Mouse (Mus musculus) left cerebral cortex, postnatal 36 days (tissue): ENCODE measurements around the gene Mrpl20. TPM values are rescaled to one million over a fixed set of nuclear protein-coding genes. Genes with fewer than 3 reads are reported as not detected.

Experiments
- DNase-seq, 2 experiments: peaks; one replicate each; pipeline ENCODE4 v3.0.0; 2021 to 2022; ENCODE audit warnings: low spot score in 2 of 2, mixed read lengths in 1 of 2
- intact Hi-C: fragments of 180-260 bp; cut with DNase I; formaldehyde crosslinking; loops from one replicate; pipeline ENCODE4 v1.15.1; 2025
- total RNA-seq, 2 experiments: library from RNA; stranded (reverse); gene quantifications; 2 replicates each; pipeline ENCODE4 v1.2.3; 2021

The Mrpl20 gene
- total RNA-seq, 2 experiments from 2014 or later, result 77.3 to 91.6 TPM

DNA sequence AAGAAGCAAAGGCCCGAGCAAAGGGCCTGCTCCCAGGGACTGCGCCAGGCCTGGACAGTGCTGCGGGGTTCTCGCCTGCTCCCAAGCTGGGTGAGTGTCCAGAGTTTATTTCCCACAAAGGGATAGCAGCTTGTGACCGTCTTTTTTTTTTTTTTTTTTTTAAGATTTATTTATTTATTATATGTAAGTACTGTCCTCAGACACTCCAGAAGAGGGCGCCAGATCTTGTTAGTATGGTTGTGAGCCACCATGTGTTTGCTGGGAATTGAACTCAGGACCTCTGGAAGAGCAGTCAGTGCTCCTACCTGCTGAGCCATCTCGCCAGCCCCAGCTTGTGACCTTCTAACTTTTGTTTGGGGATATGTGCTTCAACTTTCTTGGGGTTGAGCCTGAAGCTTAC is 18.3 kb downstream of the Mrpl20 start:
- no peak for DNase-seq
- intact Hi-C loops, result no loop called here

DNA sequence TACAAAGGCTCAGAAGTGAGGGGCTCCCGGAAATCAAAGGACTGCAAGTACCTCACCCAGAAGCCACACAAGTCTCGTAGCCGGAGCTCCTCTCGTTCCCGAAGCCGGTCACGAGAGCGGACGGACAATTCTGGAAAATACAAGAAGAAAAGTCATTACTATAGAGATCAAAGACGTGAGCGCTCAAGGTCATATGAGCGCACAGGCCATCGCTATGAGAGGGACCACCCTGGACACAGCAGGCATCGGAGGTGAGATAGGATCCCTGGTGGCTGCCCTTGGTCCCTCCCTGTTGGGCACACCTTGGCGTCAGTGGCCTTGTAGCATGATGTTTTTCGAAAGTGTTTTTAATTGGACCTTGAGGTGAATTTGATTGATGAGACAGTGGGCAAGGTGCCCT is 20.8 kb downstream of the Mrpl20 start:
- no peak for DNase-seq
- intact Hi-C loops, result no loop called here

DNA sequence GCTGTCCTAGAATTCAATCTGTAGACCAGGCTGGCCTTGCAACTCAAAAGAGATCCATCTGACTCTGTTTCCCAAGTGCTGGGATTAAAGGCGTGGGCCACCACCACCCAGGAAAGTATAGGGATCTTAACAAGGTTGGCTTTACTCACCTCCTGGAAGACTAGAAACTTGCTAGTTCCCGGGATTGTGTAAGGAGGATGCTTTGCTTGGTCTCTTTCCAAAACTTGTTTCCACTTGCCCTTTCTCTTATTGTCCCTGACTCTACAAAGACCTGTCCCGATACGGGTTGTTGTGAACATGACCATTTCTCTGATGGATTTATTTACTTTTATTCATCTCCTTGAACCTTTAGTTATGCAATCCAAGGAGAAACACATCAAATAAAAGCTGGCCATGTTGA is 27.2 kb downstream of the Mrpl20 start:
- no peak for DNase-seq
- intact Hi-C loops, result loop anchor here (2.0 kb wide), 1 partner anchor 113 kb away; the partner anchor contains the start of gene Ube2j2

DNA sequence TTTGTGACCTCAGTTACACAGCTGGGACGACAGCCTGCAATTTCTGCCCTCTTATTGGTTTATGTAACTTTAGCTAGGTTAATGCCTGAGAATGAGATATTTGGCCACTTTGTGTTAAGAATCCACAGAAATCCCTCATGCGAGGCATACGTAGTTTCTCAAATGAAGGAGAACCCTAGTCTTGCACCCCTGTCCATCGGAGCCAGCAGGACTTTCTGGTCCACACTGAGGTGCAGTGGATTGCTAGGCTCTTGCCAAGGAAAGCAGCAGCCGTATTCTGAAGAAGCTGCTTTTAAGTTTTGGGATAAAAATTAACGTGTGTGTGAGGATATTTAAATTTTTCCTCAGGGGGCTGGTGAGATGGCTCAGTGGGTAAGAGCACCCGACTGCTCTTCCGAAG is 27.9 kb downstream of the Mrpl20 start:
- intact Hi-C loops, result loop anchor here (2.0 kb wide), 1 partner anchor 112 kb away; the partner anchor contains the start of gene Ube2j2
- DNase-seq, result no peak

DNA sequence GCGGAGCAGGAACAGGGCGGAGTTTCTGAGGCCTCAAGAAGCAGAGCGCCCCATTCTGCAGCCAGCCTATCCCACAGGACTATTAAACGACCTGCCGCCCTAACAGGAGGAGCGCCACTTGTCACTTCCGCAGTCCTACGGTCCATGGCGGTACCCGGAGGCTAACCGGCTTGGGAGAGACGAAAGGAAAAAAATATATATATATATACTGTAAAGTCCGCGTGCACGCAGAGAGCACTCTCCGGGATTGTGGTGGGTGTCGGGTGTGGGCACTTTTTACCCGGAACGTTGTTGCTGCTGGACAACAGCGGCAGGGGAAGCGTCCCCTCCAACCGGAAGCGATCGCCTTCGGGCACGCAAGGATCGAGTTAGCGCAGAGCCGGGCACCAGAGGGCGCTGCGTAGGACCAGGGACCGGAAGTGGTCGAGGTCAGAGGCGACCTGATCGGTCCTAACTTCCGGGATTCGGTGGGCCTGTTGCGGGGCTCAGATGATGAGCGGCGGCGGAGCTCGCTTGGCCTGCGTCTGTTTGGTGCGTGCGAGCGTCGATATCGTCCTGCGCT is 28.6 kb downstream of the Mrpl20 start, which contains the start of gene Aurkaip1:
TSS of gene Aurkaip1 (plus strand) at position 68 of the 562 bp plus-strand sequence.
- DNase-seq, result peak; percentile 94
- intact Hi-C loops, result loop anchor here (2.0 kb wide), 1 partner anchor 112 kb away; the partner anchor contains the start of gene Ube2j2

DNA sequence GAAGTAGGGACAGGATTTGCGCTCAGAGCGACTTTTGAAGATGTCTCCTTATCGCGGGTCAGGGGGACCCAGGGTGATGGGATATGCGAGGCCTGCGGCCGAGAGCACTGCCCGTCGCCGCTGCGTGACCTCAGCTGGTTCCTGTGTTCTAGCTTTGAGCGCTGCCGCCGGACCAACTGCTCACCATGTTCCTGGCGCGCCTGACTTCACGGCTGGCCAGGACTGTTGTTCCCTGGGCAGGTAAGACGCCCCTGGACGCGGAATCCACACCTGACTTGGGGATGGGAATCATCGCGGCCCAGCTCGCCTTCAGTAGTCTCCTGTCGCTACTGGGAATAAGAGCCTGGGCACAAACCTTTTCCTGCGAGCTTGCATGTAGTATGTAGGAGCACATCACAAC is 29.2 kb downstream of the Mrpl20 start:
- DNase-seq, result no peak
- intact Hi-C loops, result loop anchor here (2.0 kb wide), 1 partner anchor 111 kb away; the partner anchor contains the start of gene Ube2j2

DNA sequence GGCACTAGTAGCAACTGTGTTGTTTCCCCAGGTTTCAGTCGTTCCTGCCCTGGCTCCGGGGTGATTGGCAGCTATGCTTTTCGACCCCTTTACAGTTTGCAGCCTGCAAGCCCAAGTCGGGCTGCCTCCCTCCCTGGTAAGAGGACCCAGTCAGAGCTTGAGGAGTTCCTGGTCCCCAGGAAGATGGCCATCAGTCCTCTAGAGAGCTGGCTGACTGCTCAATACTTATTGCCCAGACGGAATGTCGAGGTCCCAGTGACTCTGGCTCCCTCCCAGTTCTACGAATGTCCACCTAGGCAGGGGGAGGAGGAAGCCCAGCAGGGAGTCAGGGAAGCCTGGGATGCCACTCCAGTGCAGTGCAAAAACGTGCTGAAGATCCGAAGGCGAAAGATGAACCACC is 29.6 kb downstream of the Mrpl20 start:
- intact Hi-C loops, result no loop called here
- no peak for DNase-seq

DNA sequence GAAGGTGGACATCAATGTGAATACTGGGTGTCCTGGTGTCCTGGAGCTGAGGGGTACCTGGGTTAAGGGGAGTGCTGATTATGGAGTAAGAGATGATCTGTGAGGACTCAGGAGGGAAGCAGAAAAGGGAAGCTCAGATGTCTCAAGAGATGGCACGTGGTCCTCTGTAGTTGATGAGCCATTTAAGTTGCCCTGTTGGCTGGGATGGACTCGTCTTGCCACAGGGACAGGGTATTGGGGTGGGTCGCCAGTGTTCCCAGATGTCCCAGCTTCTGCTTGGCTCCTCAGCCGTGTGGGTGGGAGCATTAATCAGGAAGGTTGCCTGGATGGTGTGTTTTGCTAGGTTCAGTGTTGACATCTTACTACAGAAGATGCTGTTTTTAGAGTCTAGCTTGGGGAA is 30.6 kb downstream of the Mrpl20 start:
- DNase-seq, result no peak
- intact Hi-C loops, result no loop called here

DNA sequence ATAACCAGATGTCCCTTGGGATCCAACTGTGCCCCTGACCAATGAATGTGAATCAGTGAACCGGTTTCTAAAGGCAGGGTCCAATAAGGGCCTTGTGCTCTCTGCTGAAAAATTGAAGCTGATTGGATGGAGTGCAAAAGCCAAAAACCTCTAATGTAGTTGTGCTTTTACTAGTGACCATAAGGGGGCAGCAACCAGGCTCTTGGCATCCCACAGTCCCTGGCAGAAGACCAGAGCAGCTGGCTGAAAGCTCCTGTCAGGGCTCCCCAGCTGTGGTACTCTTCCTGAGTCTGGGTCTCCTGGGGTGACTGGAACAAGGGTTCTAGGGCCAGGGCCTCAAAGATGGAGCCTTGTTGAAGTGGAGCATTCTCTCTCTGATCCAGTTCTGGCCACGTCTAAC is 31.2 kb downstream of the Mrpl20 start:
- intact Hi-C loops, result no loop called here
- DNase-seq, result peak; percentile 53 to 66

DNA sequence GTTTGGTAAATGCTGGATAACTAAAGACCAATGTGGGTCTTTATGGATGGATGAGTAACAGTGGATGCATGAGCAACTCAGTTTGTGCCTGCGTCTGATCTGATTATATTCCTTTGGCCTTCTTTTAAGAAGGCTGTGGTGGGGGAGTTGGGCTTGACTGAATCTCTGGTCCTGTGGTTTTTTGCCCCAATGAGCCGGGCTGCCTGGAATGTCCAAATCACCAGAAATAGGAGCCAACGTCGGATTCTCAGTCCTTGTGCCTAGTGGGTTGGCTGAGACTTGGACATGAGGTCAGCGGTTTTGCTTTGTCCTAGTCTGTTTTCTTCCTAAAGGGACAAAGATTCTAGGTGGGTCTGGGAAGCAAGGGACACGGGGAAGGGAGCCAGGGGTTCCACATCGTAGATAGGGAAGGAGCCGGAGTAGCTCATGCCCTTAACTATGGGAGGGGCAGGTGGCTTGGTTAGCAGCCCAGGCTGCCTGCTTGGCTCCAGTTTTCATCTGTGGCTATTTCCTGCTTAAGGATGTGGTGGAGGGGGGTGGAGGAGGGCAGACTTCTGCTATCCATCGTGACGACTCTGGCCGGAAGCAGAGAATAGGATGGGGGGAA is 34.8 kb downstream of the Mrpl20 start:
- DNase-seq, result no peak
- intact Hi-C loops, result no loop called here

DNA sequence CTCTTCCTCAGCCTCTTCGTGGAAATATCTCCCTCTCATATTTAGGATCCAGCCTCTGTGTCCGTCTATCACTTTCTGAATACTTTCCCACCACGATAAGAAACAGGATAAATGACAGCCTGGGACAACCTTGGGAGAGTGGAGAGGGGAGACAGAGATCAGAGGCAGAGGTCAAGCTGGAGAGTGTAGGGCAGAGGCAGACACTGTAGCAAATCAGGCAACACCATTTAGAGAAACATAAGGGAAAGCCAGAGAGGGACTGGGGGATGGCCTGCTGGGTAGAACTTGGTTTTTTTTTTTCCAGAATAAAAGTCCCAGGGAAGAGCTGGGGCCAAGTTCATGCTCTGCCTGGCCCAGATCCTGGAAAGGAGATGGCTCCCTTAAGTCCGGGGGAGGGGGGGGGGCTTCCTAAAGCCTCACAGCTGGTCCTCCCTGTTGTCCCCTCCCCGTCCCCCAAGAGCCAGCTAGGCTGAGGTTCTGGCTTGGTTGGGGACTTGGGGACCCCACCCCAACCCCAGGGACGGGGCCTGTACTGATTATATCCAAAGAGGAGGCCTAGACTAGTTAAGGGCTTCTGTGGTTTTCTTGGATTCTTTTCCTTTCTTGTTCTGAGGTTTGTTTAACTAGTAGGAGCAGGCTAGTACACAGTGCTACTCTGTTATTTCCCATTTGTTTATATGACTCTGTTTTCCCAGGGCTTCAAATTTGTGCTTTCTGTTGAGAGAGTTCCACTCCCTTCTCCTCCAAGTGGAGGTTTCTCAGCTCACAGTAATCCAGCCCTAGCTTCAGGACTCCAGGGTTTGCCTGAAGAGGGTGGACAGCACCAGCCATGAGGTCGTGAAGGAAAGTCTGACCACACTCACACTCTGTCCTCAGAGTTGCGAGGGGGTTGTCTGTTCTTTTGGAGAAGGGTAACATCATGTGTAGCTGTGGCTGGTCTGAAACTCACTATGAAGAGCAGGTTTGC is 35.8 kb downstream of the Mrpl20 start:
- intact Hi-C loops, result no loop called here

DNA sequence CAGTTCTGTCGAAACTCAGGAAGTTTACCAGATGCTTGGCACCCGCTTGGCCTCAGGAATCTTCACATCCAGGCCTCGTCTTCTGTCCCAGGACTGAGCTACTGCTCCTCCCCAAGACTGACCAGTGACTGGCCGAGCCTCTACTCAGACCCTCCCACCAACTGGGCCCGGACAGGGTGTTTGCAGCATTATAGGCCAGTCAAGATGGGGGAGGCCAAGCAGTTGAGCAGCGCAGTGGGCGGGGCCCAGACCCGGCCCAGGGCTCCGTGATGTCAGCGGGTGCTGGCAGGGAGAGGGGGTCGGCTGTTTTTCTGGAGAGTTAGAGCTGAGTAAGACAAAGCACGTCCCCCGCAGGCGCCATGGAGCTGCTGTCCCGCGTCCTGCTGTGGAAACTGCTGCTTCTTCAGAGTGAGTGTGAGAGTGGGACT is 36.8 kb downstream of the Mrpl20 start, which contains the start of gene Mxra8:
TSS of gene Mxra8 (plus strand) at position 198 of the 428 bp plus-strand sequence.
- intact Hi-C loops, result no loop called here
- no peak for DNase-seq

More for the DNA sequence above, 35.8 kb downstream of the Mrpl20 start:
- DNase-seq, result no peak

DNA sequence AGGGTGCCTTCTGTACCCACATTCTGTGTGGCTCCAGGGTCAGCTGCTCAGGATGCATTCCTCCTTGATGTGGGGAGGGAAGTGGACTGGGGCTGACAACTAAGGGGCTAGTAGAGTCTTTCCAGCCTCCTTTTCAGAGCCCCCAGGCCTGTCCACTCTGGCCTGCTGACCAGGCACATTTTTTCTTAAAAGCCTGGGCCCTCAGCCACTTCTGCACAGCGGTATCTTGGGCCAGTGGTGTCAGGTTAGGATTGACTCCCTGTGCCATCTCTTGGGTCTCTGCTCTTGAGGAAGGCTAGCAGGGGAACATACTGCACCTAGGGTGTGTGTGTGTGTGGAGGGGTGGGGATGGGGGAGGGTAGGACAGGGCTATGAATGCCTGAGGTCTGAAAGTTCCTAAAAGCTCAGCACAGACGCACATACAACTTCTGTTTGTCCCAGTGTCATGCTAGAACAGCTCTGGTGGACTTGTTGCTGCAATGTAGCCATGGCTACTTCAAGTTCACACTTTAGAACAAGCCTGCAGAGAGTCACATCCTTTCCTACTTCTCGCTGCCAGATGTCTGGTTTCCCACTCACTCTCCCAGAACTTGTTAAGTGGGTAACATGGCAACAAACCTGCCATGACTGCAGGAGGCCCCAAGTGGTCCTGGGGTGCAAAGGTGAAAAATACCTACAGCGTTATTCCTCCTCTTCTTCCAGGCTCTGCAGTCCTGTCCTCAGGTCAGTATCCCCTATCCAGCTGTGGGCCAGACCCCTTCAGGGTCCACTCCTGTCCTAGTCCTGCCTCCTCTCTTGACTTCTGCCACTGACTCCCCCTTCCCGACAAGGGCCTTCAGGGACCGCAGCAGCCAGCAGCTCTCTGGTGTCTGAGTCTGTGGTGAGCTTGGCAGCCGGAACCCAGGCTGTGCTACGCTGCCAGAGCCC is 37.7 kb downstream of the Mrpl20 start:
- intact Hi-C loops, result no loop called here
- no peak for DNase-seq

DNA sequence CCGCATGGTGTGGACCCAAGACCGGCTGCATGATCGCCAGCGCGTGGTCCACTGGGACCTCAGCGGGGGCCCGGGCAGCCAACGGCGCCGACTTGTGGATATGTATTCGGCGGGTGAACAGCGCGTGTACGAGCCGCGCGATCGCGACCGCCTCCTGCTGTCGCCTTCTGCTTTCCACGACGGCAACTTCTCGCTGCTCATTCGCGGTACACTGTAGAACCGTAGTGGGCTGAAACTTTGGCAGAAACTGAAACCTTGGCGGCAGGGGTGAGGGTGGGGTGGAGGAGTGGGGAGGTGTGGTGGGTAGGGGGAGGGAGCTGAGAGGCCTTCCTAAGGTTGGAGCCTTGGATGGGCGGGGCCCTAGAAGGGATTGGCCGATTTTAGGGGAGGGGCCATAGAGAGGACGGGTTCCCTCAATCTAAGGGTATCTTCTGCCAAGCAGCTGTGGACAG is 38.4 kb downstream of the Mrpl20 start:
- intact Hi-C loops, result no loop called here
- no peak for DNase-seq

DNA sequence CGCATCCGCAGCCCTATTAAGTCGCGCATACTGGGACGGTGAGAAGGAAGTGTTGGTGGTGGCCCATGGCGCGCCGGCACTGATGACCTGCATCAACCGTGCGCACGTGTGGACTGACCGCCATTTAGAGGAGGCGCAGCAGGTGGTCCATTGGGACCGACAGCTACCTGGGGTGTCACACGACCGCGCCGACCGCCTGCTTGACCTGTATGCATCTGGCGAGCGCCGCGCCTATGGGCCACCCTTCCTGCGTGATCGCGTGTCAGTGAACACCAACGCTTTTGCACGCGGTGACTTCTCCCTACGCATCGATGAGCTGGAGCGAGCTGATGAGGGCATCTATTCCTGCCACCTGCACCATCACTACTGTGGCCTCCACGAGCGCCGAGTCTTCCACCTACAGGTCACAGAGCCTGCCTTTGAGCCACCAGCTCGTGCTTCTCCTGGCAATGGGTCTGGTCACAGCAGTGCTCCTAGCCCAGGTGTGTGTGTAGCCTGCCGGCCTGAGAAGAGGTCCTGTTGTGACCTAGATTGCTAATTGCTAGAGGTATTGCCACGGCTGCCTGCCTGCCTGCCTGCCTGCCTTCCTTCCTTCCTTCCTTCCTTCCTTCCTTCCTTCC is 39.1 kb downstream of the Mrpl20 start:
- no peak for DNase-seq

DNA sequence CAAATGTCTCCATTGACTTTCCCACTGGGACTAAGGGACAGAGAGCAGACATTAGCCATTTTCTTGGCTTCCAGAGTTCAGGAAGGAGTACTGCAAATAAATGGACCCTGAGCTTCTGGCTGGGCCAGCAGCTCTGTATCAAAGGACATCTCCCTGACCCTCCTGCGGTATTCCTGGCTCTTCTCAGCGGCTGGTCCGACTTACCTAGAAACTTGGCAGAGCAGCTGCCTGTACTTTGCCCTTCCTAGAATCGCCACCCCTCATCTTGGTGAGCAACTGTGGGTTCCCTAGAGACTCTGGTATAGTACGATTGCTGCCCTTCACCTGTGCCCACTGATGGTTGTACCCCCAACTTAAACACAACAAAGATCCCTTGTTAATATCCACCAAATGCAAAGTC is 40.6 kb downstream of the Mrpl20 start:
- DNase-seq, result no peak
- intact Hi-C loops, result no loop called here

More for the DNA sequence above, 39.1 kb downstream of the Mrpl20 start:
- intact Hi-C loops, result no loop called here

DNA sequence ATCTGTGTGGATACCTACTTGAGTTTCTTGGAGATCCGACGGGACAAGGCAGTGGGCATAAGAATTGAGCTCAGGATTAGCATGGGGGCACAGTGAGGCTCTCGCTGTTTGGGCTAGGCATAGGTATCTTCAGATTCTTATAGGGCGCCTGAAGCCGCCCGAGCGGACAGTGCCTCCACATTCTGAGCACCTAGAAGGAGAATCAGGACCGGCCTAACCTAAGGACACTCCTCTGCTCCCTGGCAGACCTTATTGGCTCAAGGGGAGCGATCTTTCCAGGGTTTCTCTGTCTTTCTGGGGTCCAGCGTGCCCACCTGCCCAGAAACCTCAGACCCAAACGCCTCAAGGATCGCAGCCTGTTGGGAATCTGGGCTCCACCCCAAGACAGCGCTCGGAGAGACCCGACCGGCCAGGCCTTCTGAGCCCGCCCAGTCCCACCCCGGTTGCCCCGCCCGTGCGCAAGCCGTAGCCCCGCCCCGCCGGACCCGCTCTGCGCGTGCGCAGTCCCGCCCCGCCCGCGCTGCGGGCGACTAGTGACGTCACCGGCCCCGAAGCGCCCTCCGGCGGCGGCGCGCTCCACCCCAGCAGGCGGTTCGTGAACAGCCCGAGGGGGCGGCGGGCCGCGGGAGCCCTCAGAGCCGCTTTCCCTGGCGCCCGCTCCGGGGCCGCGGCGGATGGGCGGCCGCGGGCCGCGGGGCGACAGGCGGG is 44.3 kb downstream of the Mrpl20 start, which contains the start of gene Dvl1:
TSS of gene Dvl1 (plus strand) at position 532 of the 708 bp plus-strand sequence.
- intact Hi-C loops, result loop anchor here (2.0 kb wide), 1 partner anchor 22 kb away; the partner anchor contains the start of genes Cptp and Ints11
- DNase-seq, result peak; percentile 94 to 97
